Mouse (Mus musculus) CH12.LX (cell line): ENCODE results near the gene Kmt5a. TPM values are rescaled to one million over a fixed set of nuclear protein-coding genes. Genes with fewer than 3 reads are reported as not detected.

Source experiments
- DNase-seq: peaks from one replicate; pipeline ENCODE4 v3.0.0-alpha.2; 2013; ENCODE audit errors: extremely low read depth
- H3K27ac ChIP-seq: 2 replicates; pipeline ENCODE4 v1.5.1; 2012; ENCODE audit warnings: low read depth, mild to moderate bottlenecking, control low read depth, moderate library complexity; ENCODE audit not compliant: insufficient read depth
- H3K27me3 ChIP-seq: replicated peaks from 2 replicates; pipeline ENCODE3; 2012; ENCODE audit warnings: inconsistent platforms
- H3K36me3 ChIP-seq, 2 experiments: replicated peaks in 1 of 2; 2 replicates each; pipeline versions ENCODE3 to v1.6.1; 2012; ENCODE audit warnings: inconsistent platforms in 1 of 2, low read length in 1 of 2, mild to moderate bottlenecking in 1 of 2, mixed read lengths in 1 of 2, moderate library complexity in 1 of 2; ENCODE audit not compliant: control insufficient read depth in 1 of 2, insufficient read depth in 1 of 2
- H3K4me1 ChIP-seq, 2 experiments: 2 replicates each; pipeline ENCODE4 v1.6.1; 2012; ENCODE audit warnings: inconsistent platforms in 1 of 2, moderate library complexity in 1 of 2; ENCODE audit not compliant: insufficient read depth in 2 of 2, control insufficient read depth in 1 of 2
- H3K4me2 ChIP-seq: 2 replicates; pipeline ENCODE4 v1.6.1; 2012; ENCODE audit warnings: low read depth, mild to moderate bottlenecking, control low read depth; ENCODE audit not compliant: poor library complexity, insufficient read depth, severe bottlenecking
- H3K4me3 ChIP-seq, 3 experiments: fragments of 150-350 bp in 1 of 3; sonication (generic) in 1 of 3; replicated peaks in 1 of 3; 2 replicates each; pipeline versions ENCODE3 to v1.5.1; 2011 to 2012; ENCODE audit warnings: low read depth in 2 of 3, low read length in 2 of 3, mild to moderate bottlenecking in 2 of 3, moderate library complexity in 2 of 3, control low read depth in 1 of 3, improper control_type of control experiment in 1 of 3, inconsistent platforms in 1 of 3, mixed read lengths in 1 of 3; ENCODE audit not compliant: poor library complexity in 1 of 3
- H3K79me2 ChIP-seq: replicated peaks from 2 replicates; pipeline ENCODE4 v1.6.1; 2012; ENCODE audit warnings: mild to moderate bottlenecking, moderate library complexity; ENCODE audit not compliant: control insufficient read depth, poor library complexity, insufficient read depth, severe bottlenecking; ENCODE audit errors: extremely low read depth
- H3K9ac ChIP-seq: 2 replicates; pipeline ENCODE4 v1.6.1; 2012; ENCODE audit warnings: low read depth, mild to moderate bottlenecking, control low read depth, moderate library complexity; ENCODE audit not compliant: insufficient read depth
- H3K9me3 ChIP-seq: replicated peaks from 2 replicates; pipeline ENCODE3; 2012; ENCODE audit warnings: low read length, inconsistent platforms, mixed read lengths
- CHD1 ChIP-seq: IDR thresholded peaks from 2 replicates; pipeline ENCODE4 v1.6.1; 2012; ENCODE audit warnings: low read depth, low read length, improper control_type of control experiment, inconsistent platforms
- CHD2 ChIP-seq: IDR thresholded peaks from 2 replicates; pipeline ENCODE4 v1.6.1; 2011; ENCODE audit warnings: low read length, improper control_type of control experiment
- CTCF ChIP-seq, 2 experiments: IDR thresholded peaks in 1 of 2; conservative IDR thresholded peaks in 1 of 2; 2 replicates each; pipeline ENCODE4 v1.5.1; 2011 to 2012; ENCODE audit warnings: low read depth in 2 of 2, low read length in 2 of 2, improper control_type of control experiment in 1 of 2, inconsistent platforms in 1 of 2, mild to moderate bottlenecking in 1 of 2, moderate library complexity in 1 of 2
- ELF1 ChIP-seq: IDR thresholded peaks from 2 replicates; pipeline ENCODE4 v1.6.1; 2014; ENCODE audit warnings: low read depth, mild to moderate bottlenecking, inconsistent platforms, low read length, improper control_type of control experiment
- EP300 ChIP-seq: IDR thresholded peaks from 2 replicates; pipeline ENCODE4 v1.6.1; 2011; ENCODE audit warnings: low read length, improper control_type of control experiment
- ETS1 ChIP-seq: conservative IDR thresholded peaks from 2 replicates; pipeline ENCODE4 v1.6.1; 2012; ENCODE audit warnings: low read depth, mild to moderate bottlenecking, inconsistent platforms, low read length, improper control_type of control experiment, moderate library complexity
- GABPA ChIP-seq: IDR thresholded peaks from 2 replicates; pipeline ENCODE4 v1.6.1; 2012; ENCODE audit warnings: low read depth, low read length, improper control_type of control experiment, inconsistent platforms; ENCODE audit not compliant: insufficient replicate concordance
- HCFC1 ChIP-seq: IDR thresholded peaks from 2 replicates; pipeline ENCODE4 v1.6.1; 2012; ENCODE audit warnings: low read depth, mild to moderate bottlenecking, inconsistent platforms, low read length, improper control_type of control experiment
- IRF4 ChIP-seq: IDR thresholded peaks from 2 replicates; pipeline ENCODE4 v1.6.1; 2014; ENCODE audit warnings: low read depth, mild to moderate bottlenecking, inconsistent platforms, low read length, improper control_type of control experiment
- JUN ChIP-seq: IDR thresholded peaks from 2 replicates; pipeline ENCODE4 v1.6.1; 2011; ENCODE audit warnings: low read depth, mild to moderate bottlenecking, low read length, improper control_type of control experiment, moderate library complexity; ENCODE audit not compliant: insufficient read depth
- JUND ChIP-seq: conservative IDR thresholded peaks from 2 replicates; pipeline ENCODE4 v1.6.1; 2011; ENCODE audit warnings: low read depth, low read length, improper control_type of control experiment
- KAT2A ChIP-seq: IDR thresholded peaks from 2 replicates; pipeline ENCODE4 v1.6.1; 2012; ENCODE audit warnings: low read length, improper control_type of control experiment, inconsistent platforms; ENCODE audit not compliant: insufficient replicate concordance
- MAFK ChIP-seq: IDR thresholded peaks from 2 replicates; pipeline ENCODE4 v1.6.1; 2011; ENCODE audit warnings: low read length, improper control_type of control experiment; ENCODE audit not compliant: insufficient replicate concordance
- MAZ ChIP-seq: IDR thresholded peaks from 2 replicates; pipeline ENCODE4 v1.6.1; 2012; ENCODE audit warnings: low read depth, mild to moderate bottlenecking, inconsistent platforms, low read length, improper control_type of control experiment, moderate library complexity
- MXI1 ChIP-seq: IDR thresholded peaks from 2 replicates; pipeline ENCODE4 v1.6.1; 2011; ENCODE audit warnings: mild to moderate bottlenecking, low read depth, low read length, improper control_type of control experiment
- MYC ChIP-seq: IDR thresholded peaks from 2 replicates; pipeline ENCODE4 v1.6.1; 2011; ENCODE audit warnings: low read depth, mild to moderate bottlenecking, improper control_type of control experiment, low read length
- NELFE ChIP-seq: IDR thresholded peaks from 2 replicates; pipeline ENCODE4 v1.6.1; 2011; ENCODE audit warnings: low read depth, low read length, improper control_type of control experiment
- NRF1 ChIP-seq: IDR thresholded peaks from 2 replicates; pipeline ENCODE4 v1.6.1; 2014; ENCODE audit warnings: low read depth, mild to moderate bottlenecking, inconsistent platforms, low read length, improper control_type of control experiment, moderate library complexity
- POLR2A ChIP-seq: IDR thresholded peaks from 2 replicates; pipeline ENCODE4 v1.6.1; 2011; ENCODE audit warnings: low read depth, mild to moderate bottlenecking, improper control_type of control experiment, low read length
- RAD21 ChIP-seq: IDR thresholded peaks from 2 replicates; pipeline ENCODE4 v1.6.1; 2011; ENCODE audit warnings: low read depth, mild to moderate bottlenecking, low read length, improper control_type of control experiment, moderate library complexity
- RCOR1 ChIP-seq: conservative IDR thresholded peaks from 2 replicates; pipeline ENCODE4 v1.6.1; 2012; ENCODE audit warnings: low read depth, mild to moderate bottlenecking, inconsistent platforms, low read length, improper control_type of control experiment
- SIN3A ChIP-seq: IDR thresholded peaks from 2 replicates; pipeline ENCODE4 v1.6.1; 2012; ENCODE audit warnings: low read length, improper control_type of control experiment, inconsistent platforms
- SMC3 ChIP-seq: IDR thresholded peaks from 2 replicates; pipeline ENCODE4 v1.6.1; 2011; ENCODE audit warnings: low read depth, low read length, improper control_type of control experiment
- TBP ChIP-seq: conservative IDR thresholded peaks from 2 replicates; pipeline ENCODE4 v1.6.1; 2011; ENCODE audit warnings: low read depth, low read length, improper control_type of control experiment
- TCF12 ChIP-seq: IDR thresholded peaks from 2 replicates; pipeline ENCODE4 v1.6.1; 2014; ENCODE audit warnings: low read depth, mild to moderate bottlenecking, inconsistent platforms, low read length, improper control_type of control experiment
- UBTF ChIP-seq: IDR thresholded peaks from 2 replicates; pipeline ENCODE4 v1.6.1; 2012; ENCODE audit warnings: low read depth, mild to moderate bottlenecking, inconsistent platforms, low read length, improper control_type of control experiment, moderate library complexity
- USF1 ChIP-seq: IDR thresholded peaks from 2 replicates; pipeline ENCODE4 v1.6.1; 2014; ENCODE audit warnings: low read depth, mild to moderate bottlenecking, inconsistent platforms, low read length, improper control_type of control experiment
- USF2 ChIP-seq: conservative IDR thresholded peaks from 2 replicates; pipeline ENCODE4 v1.6.1; 2011; ENCODE audit warnings: low read depth, low read length, improper control_type of control experiment
- ZC3H11A ChIP-seq: IDR thresholded peaks from 2 replicates; pipeline ENCODE4 v1.6.1; 2012; ENCODE audit warnings: low read depth, mild to moderate bottlenecking, inconsistent platforms, low read length, improper control_type of control experiment
- ZKSCAN1 ChIP-seq: IDR thresholded peaks from 2 replicates; pipeline ENCODE4 v1.6.1; 2012; ENCODE audit warnings: low read depth, inconsistent platforms, low read length, improper control_type of control experiment, borderline replicate concordance
- ZMIZ1 ChIP-seq: IDR thresholded peaks from 2 replicates; pipeline ENCODE4 v1.6.1; 2012; ENCODE audit warnings: low read depth, mild to moderate bottlenecking, inconsistent platforms, low read length, improper control_type of control experiment
- ZNF384 ChIP-seq: IDR thresholded peaks from 2 replicates; pipeline ENCODE4 v1.6.1; 2012; ENCODE audit warnings: low read depth, low read length, improper control_type of control experiment, inconsistent platforms
- dilution Hi-C: fragments of 300-500 bp; cut with MboI; formaldehyde crosslinking; loops from 2 replicates; pipeline ENCODE4 v1.14.3; 2020; ENCODE audit warnings: low sequenced_read_pairs; ENCODE audit not compliant: extremely low pct_unique_long_range_greater_than_20kb, extremely low pct_ligation_motif_present
- in situ Hi-C: fragments of 300-500 bp; cut with MboI; formaldehyde crosslinking; loops from 3 replicates; pipeline ENCODE4 v1.14.3; 2019; ENCODE audit warnings: low sequenced_read_pairs, low pct_ligation_motif_present, low pct_unique_long_range_greater_than_20kb, mixed read lengths
- polyA plus RNA-seq: library from polyadenylated mRNA; unstranded; fragments of >175 nt; gene quantifications from 2 replicates; pipeline ENCODE4 v1.2.1, GENCODE M21; 2012; ENCODE audit warnings: low read depth; ENCODE audit not compliant: insufficient read length
- total RNA-seq, 2 experiments: library from RNA; depleted of rRNA; stranded (reverse); fragments of 300-350 nt in 1 of 2; fragments of >200 nt in 1 of 2; gene quantifications; 2 replicates each; pipeline ENCODE4 v1.2.3; 2012 to 2014

Gene Kmt5a
- total and polyA plus RNA-seq, 3 experiments: 55.3 to 151 (median 62.8) TPM

DNA sequence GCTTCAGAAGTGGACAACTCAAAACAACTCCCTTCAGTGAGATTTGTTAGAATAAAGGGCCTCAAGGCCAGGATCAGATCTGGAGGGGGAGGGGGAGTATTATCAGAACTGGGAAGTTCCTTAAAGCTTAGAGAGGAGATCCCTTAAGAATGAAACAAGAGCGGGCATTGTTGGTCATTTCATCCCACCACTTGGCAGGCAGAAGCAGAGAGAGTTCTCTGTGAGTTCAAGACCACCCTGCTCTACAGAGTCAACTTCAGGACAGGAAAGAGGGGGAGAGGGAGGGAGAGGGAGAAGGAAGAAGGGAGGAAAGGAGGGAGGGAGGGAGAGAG is 39.1 kb downstream of the Kmt5a start:
- Histone ChIP-seq H3K27me3 (no peaks in the 10 kb centered on the region), H3K9ac (peak overlapping the region; percentile 83), H3K27ac (peak overlapping the region; percentile 94), H3K9me3 (peaks cover 5% of the 10 kb centered on the region), H3K4me1 (peaks cover 3 to 24% of the 10 kb centered on the region in 2 experiments; a peak in 3 of 4 replicates), H3K36me3 (peaks cover 9 to 17% of the 10 kb centered on the region in 2 experiments), H3K79me2 (peaks cover 35% of the 10 kb centered on the region), H3K4me3 (peak overlapping the region; percentile 21 to 44 (median 37)), H3K4me2 (peak overlapping the region; percentile 59)
- dilution Hi-C loops (no loop called here), in situ Hi-C loops (loop anchor here (5.0 kb wide), 1 partner anchor 42 kb away; the partner anchor contains the start of gene Kmt5a)
- DNase-seq: no peak
- TF ChIP-seq CHD1 (peak; percentile 86; the same call in 1 of the 2 replicates), CHD2 (peak; percentile 56; the same call in 1 of the 2 replicates), UBTF (no peak), NELFE (0 out of 2 replicates have a peak, but pooled peaks have one; percentile 25)

DNA sequence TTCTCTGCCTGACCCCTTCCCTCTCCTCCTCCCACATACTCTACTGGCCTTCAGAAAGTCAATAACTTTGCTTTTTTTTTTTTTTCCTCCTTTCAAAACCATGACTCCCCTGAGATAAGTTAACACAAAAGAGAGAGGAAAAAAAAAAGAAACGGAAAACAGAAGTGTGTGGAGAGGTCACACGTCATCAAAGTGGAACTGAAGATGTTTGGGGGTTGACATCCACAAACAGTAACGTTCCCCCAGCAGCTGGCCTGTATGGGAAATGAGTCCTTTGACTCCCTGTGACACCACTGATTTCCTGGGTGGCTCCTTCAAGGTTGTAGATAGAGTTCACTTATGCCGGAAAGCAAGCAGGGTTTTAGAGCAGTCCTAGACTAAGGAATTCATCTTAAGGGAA is 40.4 kb downstream of the Kmt5a start:
- DNase-seq: peak; percentile 89
- in situ Hi-C loops: no loop called here
- dilution Hi-C loops: no loop called here
- Histone ChIP-seq H3K9ac (peak overlapping the region; percentile 46), H3K4me3 (peak overlapping the region in 2 of 3 experiments; percentile 18 to 41), H3K9me3 (no peaks in the 10 kb centered on the region), H3K79me2 (peaks cover 29% of the 10 kb centered on the region), H3K27me3 (no peaks in the 10 kb centered on the region), H3K4me1 (peaks cover 8 to 34% of the 10 kb centered on the region in 2 experiments; a peak in 3 of 4 replicates), H3K36me3 (peaks cover 4 to 14% of the 10 kb centered on the region in 2 experiments), H3K4me2 (peak overlapping the region; percentile 39; the same call in 1 of the 2 replicates), H3K27ac (peak overlapping the region; percentile 95)
- peak; percentile 61; the same call in 1 of the 2 replicates for TF ChIP-seq MYC
- TF ChIP-seq POLR2A: no peak
- TF ChIP-seq RCOR1: no peak
- peak; percentile 99 for TF ChIP-seq ZNF384
- no peak for TF ChIP-seq MAZ
- no peak for TF ChIP-seq ZKSCAN1
- TF ChIP-seq EP300: peak; percentile 77
- TF ChIP-seq MAFK: no peak
- 0 out of 2 replicates have a peak, but pooled peaks have one; percentile 29 for TF ChIP-seq ELF1
- no peak for TF ChIP-seq CTCF (conservative IDR thresholded peaks at IDR 0.05 in 1 of 2, IDR thresholded peaks at IDR 0.05 in 1 of 2; ENCODE audit: low read depth in 2 of 2, low read length in 2 of 2)
- no peak for TF ChIP-seq ZMIZ1
- TF ChIP-seq JUN: no peak
- TF ChIP-seq USF2: no peak
- 0 out of 2 replicates have a peak, but pooled peaks have one; percentile 10 for TF ChIP-seq CHD2
- TF ChIP-seq UBTF: no peak
- no peak for TF ChIP-seq ZC3H11A
- peak; percentile 79 for TF ChIP-seq IRF4
- peak; percentile 77 for TF ChIP-seq TCF12
- TF ChIP-seq ETS1: peak; percentile 96
- no peak for TF ChIP-seq NRF1
- no peak for TF ChIP-seq SMC3
- TF ChIP-seq MXI1: no peak
- TF ChIP-seq GABPA: no peak
- TF ChIP-seq NELFE: no peak
- no peak for TF ChIP-seq CHD1
- 0 out of 2 replicates have a peak, but pooled peaks have one; percentile 51 for TF ChIP-seq TBP
- no peak for TF ChIP-seq RAD21
- TF ChIP-seq USF1: no peak
- TF ChIP-seq JUND: 0 out of 2 replicates have a peak, but pooled peaks have one; percentile 29
- peak; percentile 85 for TF ChIP-seq SIN3A
- TF ChIP-seq HCFC1: no peak; the same call in 1 of the 2 replicates
- no peak for TF ChIP-seq KAT2A
